Mouse (Mus musculus): ENCODE results near the gene Arhgap9. TPM values are rescaled to one million over a fixed set of nuclear protein-coding genes. Genes with fewer than 3 reads are reported as not detected.

Arhgap9 gene
- polyA plus RNA-seq, 1 experiment from 2014 or later: 2.6 TPM

DNA sequence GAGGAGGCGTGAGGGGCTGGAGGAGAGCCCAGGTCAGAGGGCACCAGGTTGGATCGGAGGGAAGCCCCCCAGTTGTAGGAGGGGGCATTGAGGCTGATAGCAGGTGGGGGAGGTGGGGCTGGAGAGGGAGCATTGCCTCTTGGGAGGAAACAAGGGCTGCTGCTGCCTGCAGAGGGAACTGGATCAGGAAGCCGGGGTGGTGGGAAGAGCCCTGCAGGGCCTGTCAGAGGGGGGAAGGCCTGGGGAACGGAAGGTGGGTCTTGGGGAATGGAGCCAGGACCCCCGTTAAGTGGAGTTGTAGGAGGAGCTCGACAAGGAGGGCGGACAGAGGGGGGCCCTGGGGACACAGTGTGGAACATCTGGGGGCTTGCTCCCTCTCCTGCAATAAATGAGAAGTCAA, 35.6 kb upstream of the Arhgap9 start:
- Histone ChIP-seq H3K36me3 (ENCODE audit: insufficient read depth, low read length) (peaks cover 50% of the 10 kb centered on the region), H3K27me3 (ENCODE audit: insufficient read depth, low read length) (no peaks in the 10 kb centered on the region), H3K4me2 (replicated peaks; ENCODE audit: low read depth, low read length) (peak overlapping the region; percentile 97; the same call in 1 of the 2 replicates), H3K9ac (replicated peaks; ENCODE audit: low read length) (no peak overlapping the region), H3K9me3 (ENCODE audit: low read length) (no peaks in the 10 kb centered on the region), H3K4me3 (ENCODE audit: low read length) (no peak overlapping the region), H3K27ac (ENCODE audit: low read length) (no peak overlapping the region), H3K4me1 (ENCODE audit: insufficient read depth, low read length) (peaks cover 36% of the 10 kb centered on the region)
- WGBS: 73% methylated on average over 7 of the region's 7 CpGs
- ATAC-seq (ENCODE audit: low FRiP score, low TSS enrichment): no peak

GRCm38 (mm10) chr10:127286730-127287129, 35.0 kb upstream of the Arhgap9 start:
- 64% methylated on average over 7 of the region's 7 CpGs for WGBS
- H3K4me2 ChIP-seq (replicated peaks; ENCODE audit: low read depth, low read length): peak overlapping the region; percentile 97; the same call in 1 of the 2 replicates
- H3K9me3 ChIP-seq (ENCODE audit: low read length): no peaks in the 10 kb centered on the region
- H3K9ac ChIP-seq (replicated peaks; ENCODE audit: low read length): peak overlapping the region; percentile 72; the same call in 1 of the 2 replicates
- H3K4me1 ChIP-seq (ENCODE audit: insufficient read depth, low read length): peaks cover 41% of the 10 kb centered on the region
- H3K4me3 ChIP-seq (ENCODE audit: low read length): peak overlapping the region; percentile 59; the same call in 1 of the 2 replicates
- H3K36me3 ChIP-seq (ENCODE audit: insufficient read depth, low read length): peaks cover 47% of the 10 kb centered on the region
- H3K27ac ChIP-seq (ENCODE audit: low read length): no peak overlapping the region
- H3K27me3 ChIP-seq (ENCODE audit: insufficient read depth, low read length): no peaks in the 10 kb centered on the region
- ATAC-seq (ENCODE audit: low FRiP score, low TSS enrichment): no peak

GRCm38 (mm10) chr10:127287271-127287935, 34.4 kb upstream of the Arhgap9 start:
- Histone ChIP-seq H3K27me3 (ENCODE audit: insufficient read depth, low read length) (no peaks in the 10 kb centered on the region), H3K36me3 (ENCODE audit: insufficient read depth, low read length) (peaks cover 40% of the 10 kb centered on the region), H3K4me3 (ENCODE audit: low read length) (peak overlapping the region; percentile 59), H3K9me3 (ENCODE audit: low read length) (no peaks in the 10 kb centered on the region), H3K4me2 (replicated peaks; ENCODE audit: low read depth, low read length) (peak overlapping the region; percentile 97), H3K9ac (replicated peaks; ENCODE audit: low read length) (peak overlapping the region; percentile 72), H3K27ac (ENCODE audit: low read length) (peak overlapping the region; percentile 99), H3K4me1 (ENCODE audit: insufficient read depth, low read length) (peaks cover 47% of the 10 kb centered on the region)
- 65% methylated on average over 15 of the region's 15 CpGs for WGBS
- no peak for ATAC-seq (ENCODE audit: low FRiP score, low TSS enrichment)

- peak overlapping the region; percentile 72 for H3K9ac ChIP-seq (replicated peaks; ENCODE audit: low read length)
- H3K4me2 ChIP-seq (replicated peaks; ENCODE audit: low read depth, low read length): peak overlapping the region; percentile 97
- 0% methylated on average over 3 of the region's 3 CpGs for WGBS
- peaks cover 52% of the 10 kb centered on the region for H3K4me1 ChIP-seq (ENCODE audit: insufficient read depth, low read length)
- peak overlapping the region; percentile 59 for H3K4me3 ChIP-seq (ENCODE audit: low read length)
- peak overlapping the region; percentile 99 for H3K27ac ChIP-seq (ENCODE audit: low read length)
- ATAC-seq (ENCODE audit: low FRiP score, low TSS enrichment): no peak
- H3K9me3 ChIP-seq (ENCODE audit: low read length): no peaks in the 10 kb centered on the region
- peaks cover 35% of the 10 kb centered on the region for H3K36me3 ChIP-seq (ENCODE audit: insufficient read depth, low read length)
- no peaks in the 10 kb centered on the region for H3K27me3 ChIP-seq (ENCODE audit: insufficient read depth, low read length)
Measured at GRCm38 (mm10) chr10:127287936-127288293, 33.8 kb upstream of the Arhgap9 start.

DNA sequence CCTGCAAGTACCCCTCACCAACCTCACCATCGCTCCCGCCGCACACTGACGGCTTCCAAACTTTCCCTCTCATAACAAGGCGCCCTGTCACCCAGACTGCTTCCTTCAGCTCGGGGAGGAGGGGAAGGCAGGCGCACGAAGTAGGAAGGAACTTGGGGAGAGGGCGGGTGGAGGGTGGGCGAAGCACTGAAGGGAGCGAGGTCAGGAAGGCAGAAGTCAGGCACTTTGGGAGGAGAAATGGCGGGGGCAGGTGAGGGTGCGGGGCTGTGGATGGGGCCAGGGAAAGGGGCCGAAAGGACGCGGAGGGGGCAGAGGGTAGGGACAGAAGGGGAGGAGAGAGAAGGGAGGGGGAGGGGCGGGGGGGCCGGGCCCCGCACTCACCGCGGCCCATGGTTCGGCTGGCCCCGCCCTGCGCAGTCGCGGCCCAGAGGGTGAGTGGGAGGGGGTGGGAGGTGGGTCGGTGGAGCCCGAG, 33.4 kb upstream of the Arhgap9 start:
- peak overlapping the region; percentile 59 for H3K4me3 ChIP-seq (ENCODE audit: low read length)
- WGBS: under 1% methylated on average over 14 of the region's 28 CpGs
- H3K36me3 ChIP-seq (ENCODE audit: insufficient read depth, low read length): peaks cover 32% of the 10 kb centered on the region
- peak overlapping the region; percentile 97 for H3K4me2 ChIP-seq (replicated peaks; ENCODE audit: low read depth, low read length)
- H3K9me3 ChIP-seq (ENCODE audit: low read length): no peaks in the 10 kb centered on the region
- H3K4me1 ChIP-seq (ENCODE audit: insufficient read depth, low read length): peaks cover 52% of the 10 kb centered on the region
- no peaks in the 10 kb centered on the region for H3K27me3 ChIP-seq (ENCODE audit: insufficient read depth, low read length)
- peak overlapping the region; percentile 72 for H3K9ac ChIP-seq (replicated peaks; ENCODE audit: low read length)
- ATAC-seq (ENCODE audit: low FRiP score, low TSS enrichment): peak; percentile 5
- peak overlapping the region; percentile 99 for H3K27ac ChIP-seq (ENCODE audit: low read length)

DNA sequence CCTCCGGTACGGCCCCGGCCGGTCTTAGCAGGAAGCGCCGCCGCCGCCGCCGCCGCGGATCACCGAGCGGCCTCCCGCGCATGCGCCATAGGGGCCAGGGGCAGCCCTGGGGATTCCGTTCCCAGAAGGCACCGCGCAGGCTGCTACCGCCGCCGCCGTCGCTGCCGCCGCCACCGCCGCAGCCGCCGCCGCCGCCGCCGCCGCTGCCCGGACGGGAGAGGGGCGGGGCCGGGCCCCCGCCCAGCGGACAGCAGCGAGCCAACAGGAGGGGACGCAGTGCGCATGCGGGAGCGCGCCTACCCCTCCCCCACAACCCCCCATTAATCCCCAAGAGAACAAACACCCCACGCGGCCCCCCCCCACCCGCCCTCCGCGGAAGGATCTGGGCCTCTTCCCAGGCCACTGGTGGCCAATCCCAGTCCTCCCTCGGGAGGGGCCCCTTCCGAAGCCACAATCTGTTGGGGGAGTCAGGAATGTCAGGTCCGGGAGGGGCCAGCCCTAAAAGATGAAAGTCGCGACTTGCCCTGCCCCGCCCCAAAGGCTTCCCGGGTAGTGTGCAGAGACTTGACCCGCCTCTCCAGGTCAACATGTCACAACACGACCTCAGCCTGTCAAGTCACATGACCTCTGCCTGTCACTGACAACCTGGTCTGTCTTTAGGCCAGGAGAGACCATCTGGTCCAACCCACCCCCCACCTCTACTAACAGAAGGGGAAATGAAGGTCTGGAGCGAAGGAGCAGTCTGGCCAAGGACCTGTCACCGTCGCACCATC, 32.8 kb upstream of the Arhgap9 start, which contains the start of gene Mbd6:
Gene Mbd6 (minus strand): TSS at position 219 of the 773 bp plus-strand sequence.
- H3K4me3 ChIP-seq (ENCODE audit: low read length): peak within 1 kb of the TSS; percentile 59
- peak within 1 kb of the TSS; percentile 72 for H3K9ac ChIP-seq (replicated peaks; ENCODE audit: low read length)
- H3K4me2 ChIP-seq (replicated peaks; ENCODE audit: low read depth, low read length): peak within 1 kb of the TSS; percentile 97
- peak; percentile 31 for ATAC-seq (ENCODE audit: low FRiP score, low TSS enrichment)
- H3K27me3 ChIP-seq (ENCODE audit: insufficient read depth, low read length): no peaks in the 10 kb centered on the region
- no peaks in the 10 kb centered on the region for H3K9me3 ChIP-seq (ENCODE audit: low read length)
- H3K36me3 ChIP-seq (ENCODE audit: insufficient read depth, low read length): peaks cover 31% of the 10 kb centered on the region
- H3K27ac ChIP-seq (ENCODE audit: low read length): peak within 1 kb of the TSS; percentile 99
- H3K4me1 ChIP-seq (ENCODE audit: insufficient read depth, low read length): peaks cover 52% of the 10 kb centered on the region
- 1% methylated on average over 49 of the region's 65 CpGs for WGBS

- Histone ChIP-seq H3K4me1 (ENCODE audit: insufficient read depth, low read length) (peaks cover 52% of the 10 kb centered on the region), H3K36me3 (ENCODE audit: insufficient read depth, low read length) (peaks cover 34% of the 10 kb centered on the region)
- peak; percentile 10; the same call in 1 of the 2 replicates for ATAC-seq (ENCODE audit: low FRiP score, low TSS enrichment)
Measured at GRCm38 (mm10) chr10:127289573-127290191, 32.1 kb upstream of the Arhgap9 start.

DNA sequence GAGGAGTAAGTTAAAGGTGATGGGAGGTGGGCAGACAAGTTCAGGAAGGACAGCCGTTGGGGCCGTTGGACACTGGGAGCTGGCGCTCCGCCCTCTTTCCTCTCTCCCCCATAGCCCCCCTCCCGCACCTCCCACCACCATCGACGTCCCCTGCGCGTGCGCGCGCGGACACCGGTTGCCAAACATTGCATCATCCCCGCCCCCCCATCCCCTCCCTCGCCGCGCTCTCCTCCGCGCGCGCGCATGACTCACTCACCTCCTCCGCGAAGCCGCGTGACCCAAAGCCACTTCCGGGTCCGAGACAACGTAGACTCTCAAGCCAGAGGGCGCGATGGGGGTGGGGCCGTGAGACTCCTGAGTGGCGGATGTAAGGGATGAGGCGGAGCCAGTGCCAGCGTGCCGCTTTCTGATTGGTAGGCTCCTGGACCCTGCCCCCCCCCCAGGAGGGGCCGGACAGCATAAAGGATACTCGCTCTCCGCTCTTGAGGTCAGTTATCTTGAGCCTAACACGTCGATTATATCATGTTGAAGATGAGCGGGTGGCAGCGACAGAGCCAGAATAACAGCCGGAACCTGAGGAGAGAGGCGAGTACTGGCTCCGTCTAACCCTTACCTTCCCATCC, 31.3 kb upstream of the Arhgap9 start:
- no peaks in the 10 kb centered on the region for H3K9me3 ChIP-seq (ENCODE audit: low read length)
- H3K4me2 ChIP-seq (replicated peaks; ENCODE audit: low read depth, low read length): peak overlapping the region; percentile 97
- peak; percentile 92 for ATAC-seq (ENCODE audit: low FRiP score, low TSS enrichment)
- H3K4me3 ChIP-seq (ENCODE audit: low read length): peak overlapping the region; percentile 59
- WGBS: under 1% methylated on average over 47 of the region's 47 CpGs
- H3K27me3 ChIP-seq (ENCODE audit: insufficient read depth, low read length): no peaks in the 10 kb centered on the region
- peaks cover 34% of the 10 kb centered on the region for H3K36me3 ChIP-seq (ENCODE audit: insufficient read depth, low read length)
- H3K9ac ChIP-seq (replicated peaks; ENCODE audit: low read length): peak overlapping the region; percentile 81
- H3K27ac ChIP-seq (ENCODE audit: low read length): peak overlapping the region; percentile 99
- peaks cover 52% of the 10 kb centered on the region for H3K4me1 ChIP-seq (ENCODE audit: insufficient read depth, low read length)

More at GRCm38 (mm10) chr10:127289573-127290191, 32.1 kb upstream of the Arhgap9 start:
- H3K9me3 ChIP-seq (ENCODE audit: low read length): no peaks in the 10 kb centered on the region
- no peaks in the 10 kb centered on the region for H3K27me3 ChIP-seq (ENCODE audit: insufficient read depth, low read length)
- peak overlapping the region; percentile 59 for H3K4me3 ChIP-seq (ENCODE audit: low read length)
- peak overlapping the region; percentile 97 for H3K4me2 ChIP-seq (replicated peaks; ENCODE audit: low read depth, low read length)
- 2% methylated on average over 15 of the region's 15 CpGs for WGBS
- peak overlapping the region; percentile 72 for H3K9ac ChIP-seq (replicated peaks; ENCODE audit: low read length)
- H3K27ac ChIP-seq (ENCODE audit: low read length): peak overlapping the region; percentile 99

Measured in kidney, embryonic 16.5 days (tissue).